Mouse (Mus musculus): ENCODE measurements at regions not wholly inside any gene's neighbourhood (a gene's known extent, or its start where the extent isn't known, plus 50 kb on each side); places are given as distances from the start of the nearest gene placed in this dataset.

- Histone ChIP-seq H3K9me3 (no peaks in the 10 kb centered on the region), H3K4me1 (no peaks in the 10 kb centered on the region), H3K4me2 (no peak overlapping the region), H3K4me3 (no peak overlapping the region), H3K27ac (no peak overlapping the region), H3K9ac (no peak overlapping the region), H3K36me3 (replicated peaks) (no peaks in the 10 kb centered on the region), H3K27me3 (replicated peaks) (no peaks in the 10 kb centered on the region)
- ATAC-seq (replicated peaks) = no peak
- whole genome bisulfite sequencing = 83% methylated on average over 8 of the region's 8 CpGs
These were observed 50.8 kb upstream of the Ubr2 start for GRCm38 (mm10) chr17:47061031-47061620.
